Mouse (Mus musculus): ENCODE measurements around the gene Smlr1.

Smlr1 gene

GRCm38 (mm10) chr10:25499323-25500071 is 36.6 kb downstream of the Smlr1 start:
- no peak for DNase-seq (ENCODE audit: low spot score)

- peak; percentile 53 for DNase-seq (ENCODE audit: low spot score)
Observed at GRCm38 (mm10) chr10:25488456-25488855, 47.6 kb downstream of the Smlr1 start.

DNA sequence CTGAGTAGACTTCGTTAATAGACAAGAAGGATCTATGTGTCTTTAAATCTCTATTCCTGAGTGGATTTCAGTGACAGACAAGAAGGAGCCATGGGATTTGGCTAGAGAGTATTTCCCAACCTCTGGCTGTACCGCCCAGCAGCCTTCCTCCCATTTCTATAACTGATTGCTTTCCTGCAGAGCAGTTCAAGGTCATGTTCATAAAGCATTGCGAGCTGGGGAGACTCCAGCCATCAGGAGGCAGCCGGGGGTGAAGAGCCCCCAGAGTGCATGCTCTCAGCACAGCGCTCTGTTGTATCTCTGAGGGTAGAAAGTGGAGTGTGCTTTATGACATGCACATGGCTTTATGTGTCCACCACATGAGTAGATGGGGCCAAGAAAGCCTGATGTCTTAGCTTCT is 53.3 kb downstream of the Smlr1 start:
- DNase-seq (ENCODE audit: low spot score), result no peak

GRCm38 (mm10) chr10:25479716-25480115 is 56.4 kb downstream of the Smlr1 start:
- DNase-seq (ENCODE audit: low spot score), result no peak

All from ovary, postnatal 36 days (tissue).